Mouse (Mus musculus) testis, adult 2 months (tissue): Measurements from ENCODE around the gene Adipor2.

Experiments
- CTCF ChIP-seq: fragments of 200-500 bp; IDR thresholded peaks from 2 replicates; pipeline ENCODE4 v1.5.1; 2012; ENCODE audit warnings: low read depth, mild to moderate bottlenecking, inconsistent platforms, low read length, moderate library complexity; ENCODE audit not compliant: control insufficient read depth, insufficient read depth, insufficient replicate concordance
- POLR2A ChIP-seq: fragments of 200-500 bp; IDR thresholded peaks from 2 replicates; pipeline ENCODE4 v1.6.1; 2012; ENCODE audit warnings: low read depth, mild to moderate bottlenecking, inconsistent platforms, low read length, moderate library complexity; ENCODE audit not compliant: control insufficient read depth

DNA sequence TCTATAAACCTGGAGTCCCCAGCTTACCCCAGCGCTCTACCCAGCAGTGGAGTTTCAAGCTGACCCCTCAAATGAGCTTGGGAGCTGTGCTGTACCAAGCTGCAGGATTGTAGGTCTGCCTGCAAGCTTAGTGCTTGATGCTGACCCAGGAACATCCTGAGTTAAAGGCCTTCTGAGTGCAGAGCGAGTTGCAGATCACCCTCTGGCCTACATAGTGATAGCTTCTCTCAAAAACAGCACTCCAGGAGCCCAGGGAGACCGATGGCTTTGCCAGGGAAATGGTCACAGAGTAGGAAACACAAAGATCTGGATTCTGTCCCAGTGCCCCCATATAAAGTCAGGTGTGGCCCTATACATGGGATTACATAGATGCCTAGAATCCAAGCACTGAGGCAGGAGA is 6.0 kb downstream of the Adipor2 start:
- TF ChIP-seq POLR2A (no peak), CTCF (no peak)
